Mouse (Mus musculus): ENCODE measurements around the gene Olfr596. TPM values are rescaled to one million over a fixed set of nuclear protein-coding genes. Genes with fewer than 3 reads are reported as not detected.
"Not testable (repeated sequence)": the region's sequence is repeated elsewhere in the genome, so short reads cannot be mapped to it uniquely, and the experiment has no call there.

Gene Olfr596
- not detected for total RNA-seq (2021)
- long read RNA-seq, experiment 1 = 0 reads
- long read RNA-seq, experiment 2 = 0 reads

DNA sequence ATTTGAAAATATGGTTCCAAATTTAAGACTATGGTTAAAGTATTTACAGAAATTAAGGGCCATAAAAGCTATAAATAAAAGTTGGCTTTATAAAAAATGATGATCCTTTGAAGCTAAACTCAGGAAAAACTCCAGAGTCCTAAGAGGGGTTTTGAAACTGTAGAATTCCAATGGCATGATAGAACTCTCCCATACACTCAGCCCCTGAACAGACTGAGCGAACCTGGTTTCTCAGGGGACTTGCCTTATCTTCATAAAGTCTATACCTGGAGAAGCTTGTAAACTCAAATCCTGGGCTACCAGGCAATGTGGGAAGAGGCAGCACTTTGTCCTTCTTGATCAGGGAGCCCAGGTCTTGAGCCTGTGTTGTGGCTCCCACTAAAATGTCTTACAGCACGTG is at the start of gene Olfr596:
TSS of gene Olfr596 (plus strand) at position 301 of the 400 bp plus-strand sequence.
- DNase-seq = not testable (repeated sequence)

GRCm38 (mm10) chr7:103316015-103316414 is 10.6 kb downstream of the Olfr596 start, which contains the start of gene Olfr597:
Gene Olfr597, plus strand, starts transcription at chr7:103316315.
- DNase-seq = not testable (repeated sequence)

GRCm38 (mm10) chr7:103323268-103323667 is 17.8 kb downstream of the Olfr596 start, which contains the start of gene Olfr598:
Gene Olfr598, plus strand, starts transcription at chr7:103323568.
- no peak for DNase-seq

GRCm38 (mm10) chr7:103335617-103336016 is 30.2 kb downstream of the Olfr596 start, which contains the start of gene Olfr599:
Gene Olfr599, plus strand, starts transcription at chr7:103335917.
- no peak for DNase-seq

GRCm38 (mm10) chr7:103349569-103349968 is 44.1 kb downstream of the Olfr596 start, which contains the start of gene Olfr600:
Gene Olfr600, minus strand, starts transcription at chr7:103349669.
- no peak for DNase-seq

Small RNA genes within 50 kb of the gene (microRNA-seq; reads per million reads assigned to microRNA genes)
- 0 reads per million in 2 experiments for gene Gm23550 (ENCODE audit: borderline replicate concordance in 2 of 2)
- gene Gm25171 (ENCODE audit: borderline replicate concordance in 2 of 2) = 0 reads per million in 2 experiments

Other genes starting within 250 kb of the Olfr596 start
- not detected for gene Olfr584, start 223.8 kb upstream of the Olfr596 start, total RNA-seq (2021)
- not detected for gene Olfr585, start 207.9 kb upstream of the Olfr596 start, total RNA-seq (2021)
- not detected for gene Olfr586, start 180.0 kb upstream of the Olfr596 start, total RNA-seq (2021)
- gene Olfr588-ps1, start 164.8 kb upstream of the Olfr596 start, total RNA-seq (2021) = not detected
- not detected for gene Olfr589, start 149.3 kb upstream of the Olfr596 start, total RNA-seq (2021)
- gene Olfr591, start 127.3 kb upstream of the Olfr596 start, total RNA-seq (2021) = not detected
- gene Olfr592, start 120.8 kb upstream of the Olfr596 start, total RNA-seq (2021) = not detected
- gene Olfr593, start 93.8 kb upstream of the Olfr596 start, total RNA-seq (2021) = not detected
- gene Olfr594, start 88.7 kb upstream of the Olfr596 start, total RNA-seq (2021) = not detected
- not detected for gene Usp17ld, start 53.1 kb upstream of the Olfr596 start, total RNA-seq (2021)
- gene Olfr597, start 10.7 kb downstream of the Olfr596 start, total RNA-seq (2021) = not detected
- gene Olfr598, start 17.9 kb downstream of the Olfr596 start, total RNA-seq (2021) = not detected
- not detected for gene Olfr599, start 30.3 kb downstream of the Olfr596 start, total RNA-seq (2021)
- not detected for gene Olfr600, start 44.0 kb downstream of the Olfr596 start, total RNA-seq (2021)
- not detected for gene Olfr601, start 57.0 kb downstream of the Olfr596 start, total RNA-seq (2021)
- not detected for gene Olfr603, start 80.5 kb downstream of the Olfr596 start, total RNA-seq (2021)
- gene Usp17lc, start 109.4 kb downstream of the Olfr596 start, total RNA-seq (2021) = not detected
- not detected for gene Olfr605, start 139.8 kb downstream of the Olfr596 start, total RNA-seq (2021)
- not detected for gene Olfr606, start 143.4 kb downstream of the Olfr596 start, total RNA-seq (2021)
- gene Olfr607, start 158.5 kb downstream of the Olfr596 start, total RNA-seq (2021) = not detected
- not detected for gene Olfr608, start 164.2 kb downstream of the Olfr596 start, total RNA-seq (2021)
- not detected for gene Olfr609, start 192.4 kb downstream of the Olfr596 start, total RNA-seq (2021)
- not detected for gene Olfr610, start 206.5 kb downstream of the Olfr596 start, total RNA-seq (2021)
- gene Olfr611, start 215.2 kb downstream of the Olfr596 start, total RNA-seq (2021) = not detected
- gene Olfr612, start 237.1 kb downstream of the Olfr596 start, total RNA-seq (2021) = not detected
- not detected for gene Olfr613, start 242.4 kb downstream of the Olfr596 start, total RNA-seq (2021)